12 mouse cellular contexts compared by ENCODE assay signal in the genomic region with DNA sequence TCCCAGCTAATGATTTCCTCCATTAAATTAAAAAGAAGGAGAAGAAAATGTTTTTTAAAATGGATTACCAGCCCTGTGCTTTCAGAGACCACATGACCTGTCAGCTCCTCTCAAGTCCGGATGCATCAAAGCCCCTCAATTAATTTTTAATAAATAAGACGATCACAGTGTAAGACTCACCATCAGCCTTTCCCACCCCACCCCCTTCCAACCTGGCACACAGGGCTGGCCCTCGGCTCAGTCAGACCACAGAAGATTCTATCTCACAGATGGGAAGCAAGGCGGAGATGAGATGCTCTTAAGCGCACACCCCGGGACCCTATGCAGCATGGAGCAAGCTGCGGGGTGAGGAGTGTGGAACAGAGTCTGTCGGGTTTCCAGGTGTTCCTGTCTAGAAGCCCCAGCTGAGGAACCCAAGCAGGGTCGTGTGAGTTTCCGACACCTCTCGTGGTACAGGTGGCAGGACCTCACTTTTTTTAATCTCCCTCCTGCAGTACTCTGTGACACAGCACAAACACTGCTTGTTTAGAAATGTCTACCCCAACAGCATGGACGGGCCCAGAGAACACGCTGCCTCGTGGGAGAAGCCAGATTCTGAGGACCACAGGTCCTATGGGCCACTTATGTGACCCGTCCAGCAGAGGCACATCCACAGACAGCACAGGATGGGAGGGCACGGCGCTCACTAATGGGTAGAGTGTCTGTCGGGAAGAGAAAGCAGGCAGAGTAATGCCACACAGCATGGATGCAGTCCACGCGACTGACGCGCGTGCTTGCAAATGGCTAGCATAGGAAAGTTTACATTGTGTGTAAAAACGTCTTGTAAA. TPM values are rescaled to one million over a fixed set of nuclear protein-coding genes. Genes with fewer than 3 reads are reported as not detected.
DNase-seq lines count a peak whose midpoint lies in the region; ATAC-seq and TF ChIP-seq lines count a peak whose summit lies in the region.
"Had no signal": no experiment of that assay in that cellular context is flagged by ENCODE, and none has a peak within 500 bp of the region (broad histone marks: within the 10 kb centered on the region; RNA-seq: fewer than 3 reads in every experiment).

No protein-coding gene starts in this region.

- peaks cover 84% of the 10 kb centered on the region for H3K4me1 ChIP-seq in heart, embryonic 10.5 days
- H3K4me1 ChIP-seq in brown adipose tissue, adult 24 weeks (ENCODE audit: control insufficient read depth, insufficient read depth, insufficient read length, low read length) = peaks cover 58% of the 10 kb centered on the region
- peaks cover 86% of the 10 kb centered on the region for H3K4me1 ChIP-seq in heart, postnatal 0 days (ENCODE audit: control insufficient read depth, insufficient read depth)
- peaks cover 56% of the 10 kb centered on the region for H3K4me1 ChIP-seq in olfactory bulb, adult 2 months (ENCODE audit: control insufficient read depth, insufficient read depth, low read length)

- peak overlapping the region; percentile 39; the same call in 1 of the 2 replicates for H3K4me2 ChIP-seq in heart, postnatal 0 days (ENCODE audit: low read depth, low read length)
- H3K4me2 ChIP-seq: limb, embryonic 12.5 days had no signal

- H3K4me3 ChIP-seq in heart, embryonic 10.5 days = no peak overlapping the region
- no peak overlapping the region for H3K4me3 ChIP-seq in brown adipose tissue, adult 24 weeks (ENCODE audit: insufficient read depth, low read depth, low read length)
- H3K4me3 ChIP-seq in heart, postnatal 0 days (ENCODE audit: low read depth, low read length) = no peak overlapping the region; the same call in 1 of the 2 replicates
- no peak overlapping the region for H3K4me3 ChIP-seq in olfactory bulb, adult 2 months (ENCODE audit: insufficient read depth, low read depth, low read length)
- H3K4me3 ChIP-seq: limb, embryonic 12.5 days had no signal

- H3K9me3 ChIP-seq in heart, embryonic 10.5 days = no peaks in the 10 kb centered on the region
- no peaks in the 10 kb centered on the region for H3K9me3 ChIP-seq in heart, postnatal 0 days (replicated peaks; ENCODE audit: control insufficient read depth, low read length)
- H3K9me3 ChIP-seq: limb, embryonic 12.5 days had no signal

- no peak for TF ChIP-seq POLR2A in olfactory bulb, adult 2 months (IDR thresholded peaks at IDR 0.05; ENCODE audit: insufficient read depth, low read depth, low read length)

- TF ChIP-seq CTCF in heart, postnatal 0 days (IDR thresholded peaks at IDR 0.05; ENCODE audit: low read depth) = no peak
- TF ChIP-seq CTCF in olfactory bulb, adult 2 months (IDR thresholded peaks at IDR 0.05; ENCODE audit: insufficient read depth, low read depth, low read length) = no peak

- no peaks in the 10 kb centered on the region for H3K27me3 ChIP-seq in heart, embryonic 10.5 days (ENCODE audit: insufficient read depth, poor library complexity, severe bottlenecking)
- no peaks in the 10 kb centered on the region for H3K27me3 ChIP-seq in heart, postnatal 0 days (ENCODE audit: control insufficient read depth, insufficient read depth, low read length)
- H3K27me3 ChIP-seq: limb, embryonic 12.5 days had no signal

- no peak for DNase-seq in heart, embryonic 10.5 days (ENCODE audit: low spot score)
- DNase-seq in heart, postnatal 14 days = no peak
- no peak for DNase-seq in heart, postnatal 0 days (ENCODE audit: low spot score)
- no peak for DNase-seq in right cerebral cortex, adult 2 months (ENCODE audit: low spot score in 2 of 2)
- DNase-seq in layer of hippocampus, postnatal 14 days (ENCODE audit: low spot score in 2 of 2) = no peak
- DNase-seq in layer of hippocampus, adult 8-10 months (ENCODE audit: low spot score in 2 of 2) = no peak
- DNase-seq: B cell, adult 2 months; spleen, adult 18-20 months had no signal

- H3K27ac ChIP-seq in heart, embryonic 10.5 days = peak overlapping the region; percentile 83
- peak overlapping the region; percentile 48 for H3K27ac ChIP-seq in brown adipose tissue, adult 24 weeks (replicated peaks; ENCODE audit: low read depth, low read length)
- peak overlapping the region; percentile 85 for H3K27ac ChIP-seq in heart, postnatal 0 days (ENCODE audit: low read depth)
- H3K27ac ChIP-seq in olfactory bulb, adult 2 months (ENCODE audit: insufficient read depth, low read depth, low read length) = peak overlapping the region; percentile 82
- H3K27ac ChIP-seq: kidney, postnatal 0 days; limb, embryonic 12.5 days had no signal

- intact Hi-C loops in heart, postnatal 14 days (cut with DNase I) = no loop called here

- no peak for TF ChIP-seq EP300 in heart, postnatal 0 days (IDR thresholded peaks at IDR 0.05; ENCODE audit: low read depth)

- 80% methylated on average over 24 of the region's 24 CpGs for WGBS in heart, embryonic 10.5 days
- WGBS in heart, postnatal 0 days = 75% methylated on average over 24 of the region's 24 CpGs
- 49% methylated on average over 24 of the region's 24 CpGs for WGBS in olfactory bulb, adult 2 months

- no peaks in the 10 kb centered on the region for H3K36me3 ChIP-seq in heart, embryonic 10.5 days
- no peaks in the 10 kb centered on the region for H3K36me3 ChIP-seq in heart, postnatal 0 days (replicated peaks; ENCODE audit: control insufficient read depth, insufficient read depth, low read length)
- H3K36me3 ChIP-seq: limb, embryonic 12.5 days had no signal

- no peak for ATAC-seq in heart, postnatal 0 days (ENCODE audit: insufficient read depth, low read depth)

- H3K9ac ChIP-seq in heart, postnatal 0 days (replicated peaks; ENCODE audit: low read depth, low read length) = 0 out of 2 replicates have a peak overlapping the region, but pooled peaks have one; percentile 15
- H3K9ac ChIP-seq: limb, embryonic 12.5 days had no signal

RNA-seq across cellular contexts. Expression of a gene that starts 56.1 kb away (rescaled TPM):
- 4.8 and 6.1 TPM in 2 replicates for polyA plus RNA-seq in heart, embryonic 10.5 days (2016; fragmentation: Nextera tagmentation; extraction: Ambion mirVana)
- 10 to 100 TPM; 47.9 to 52.4 TPM for total RNA-seq in heart, postnatal 14 days (2021)
- 20.3 and 21.8 TPM in 2 replicates for polyA plus RNA-seq in brown adipose tissue, adult 24 weeks (2012; ENCODE audit: insufficient read depth, insufficient read length, missing spikeins)
- total RNA-seq in heart, postnatal 0 days (2014; rRNA removed; ENCODE audit: low replicate concordance) = 17.1 and 28.6 TPM in 2 replicates
- polyA plus RNA-seq in heart, postnatal 0 days (2015; fragmentation: Nextera tagmentation; extraction: Ambion mirVana) = 3.1 and 3.2 TPM in 2 replicates
- 145 TPM in 1 of 2 replicates, not detected in the other for polyA plus RNA-seq in olfactory bulb, adult 2 months (2012; ENCODE audit: insufficient read depth, insufficient read length, low replicate concordance, missing spikeins)
- total RNA-seq in layer of hippocampus, postnatal 14 days (2021) = 100 to 1,000 TPM; 172 to 174 TPM
- total RNA-seq in layer of hippocampus, adult 8-10 months (2022) = 100 to 1,000 TPM; 260 to 337 (median 315) TPM
